Mouse (Mus musculus) forebrain, postnatal 0 days (tissue): ENCODE data around the gene Ahsa2. TPM values are rescaled to one million over a fixed set of nuclear protein-coding genes. Genes with fewer than 3 reads are reported as not detected.
"Not testable (repeated sequence)": the region's sequence is repeated elsewhere in the genome, so short reads cannot be mapped to it uniquely, and the experiment has no call there.

Experiments used
- ATAC-seq: fragments of 200-750 bp; cut with Nextera tagmentation; 2 replicates; pipeline ENCODE4 v1.8.0; 2017; ENCODE audit warnings: mild to moderate bottlenecking, moderate library complexity
- DNase-seq: peaks from one replicate; pipeline ENCODE4 v3.0.0-alpha.2; 2015
- H3K27ac ChIP-seq: fragments of 300-500 bp; sonication (generic); 2 replicates; pipeline ENCODE4 v1.5.1; 2014; ENCODE audit warnings: low read depth, mild to moderate bottlenecking, antibody characterized with exemption, low read length, moderate library complexity, mixed read lengths
- H3K27me3 ChIP-seq: fragments of 300-500 bp; sonication (generic); 2 replicates; pipeline ENCODE4 v1.6.1; 2014; ENCODE audit warnings: mild to moderate bottlenecking, low read length, mixed read lengths; ENCODE audit not compliant: insufficient read depth
- H3K36me3 ChIP-seq: fragments of 300-500 bp; sonication (generic); 2 replicates; pipeline ENCODE4 v1.6.1; 2014; ENCODE audit warnings: mild to moderate bottlenecking, moderate library complexity; ENCODE audit not compliant: insufficient read depth
- H3K4me1 ChIP-seq: fragments of 300-500 bp; sonication (generic); 2 replicates; pipeline ENCODE4 v1.6.1; 2014; ENCODE audit warnings: antibody characterized with exemption; ENCODE audit not compliant: insufficient read depth
- H3K4me2 ChIP-seq: fragments of 300-500 bp; sonication (generic); 2 replicates; pipeline ENCODE4 v1.6.1; 2014; ENCODE audit warnings: low read depth, mild to moderate bottlenecking, moderate library complexity
- H3K4me3 ChIP-seq: fragments of 300-500 bp; sonication (generic); 2 replicates; pipeline ENCODE4 v1.5.1; 2014; ENCODE audit warnings: low read depth, low read length, mixed read lengths
- H3K9ac ChIP-seq: fragments of 300-500 bp; sonication (generic); 2 replicates; pipeline ENCODE4 v1.6.1; 2014; ENCODE audit warnings: mild to moderate bottlenecking
- H3K9me3 ChIP-seq: fragments of 300-500 bp; sonication (generic); 2 replicates; pipeline ENCODE4 v1.6.1; 2016; ENCODE audit warnings: low read length
- CTCF ChIP-seq: sonication (generic); IDR thresholded peaks from 2 replicates; pipeline ENCODE4 v1.5.1; 2016; ENCODE audit warnings: antibody characterized with exemption, control low read depth, low read depth
- WGBS: fragments of 180-500 bp; shearing (Covaris S2); extraction: QIAGEN DNeasy Blood & Tissue Kit; methylation state at CpG from one replicate; pipeline ENCODE4 v1.1.7; 2014; 5-methylcytosine and 5-hydroxymethylcytosine counted together
- polyA plus RNA-seq: library from polyadenylated mRNA; unstranded; fragments of >200 nt; fragmentation: Nextera tagmentation; extraction: Ambion mirVana; gene quantifications from 2 replicates; pipeline ENCODE4 v1.2.1, GENCODE M21; 2015
- total RNA-seq: library from RNA; depleted of rRNA; stranded (reverse); fragments of >200 nt; gene quantifications from 2 replicates; pipeline ENCODE4 v1.2.3, GENCODE M21; 2014; rRNA removed

Ahsa2 gene
- total RNA-seq: 40.3 and 57.4 TPM in 2 replicates
- 55.3 and 56.8 TPM in 2 replicates for polyA plus RNA-seq

DNA sequence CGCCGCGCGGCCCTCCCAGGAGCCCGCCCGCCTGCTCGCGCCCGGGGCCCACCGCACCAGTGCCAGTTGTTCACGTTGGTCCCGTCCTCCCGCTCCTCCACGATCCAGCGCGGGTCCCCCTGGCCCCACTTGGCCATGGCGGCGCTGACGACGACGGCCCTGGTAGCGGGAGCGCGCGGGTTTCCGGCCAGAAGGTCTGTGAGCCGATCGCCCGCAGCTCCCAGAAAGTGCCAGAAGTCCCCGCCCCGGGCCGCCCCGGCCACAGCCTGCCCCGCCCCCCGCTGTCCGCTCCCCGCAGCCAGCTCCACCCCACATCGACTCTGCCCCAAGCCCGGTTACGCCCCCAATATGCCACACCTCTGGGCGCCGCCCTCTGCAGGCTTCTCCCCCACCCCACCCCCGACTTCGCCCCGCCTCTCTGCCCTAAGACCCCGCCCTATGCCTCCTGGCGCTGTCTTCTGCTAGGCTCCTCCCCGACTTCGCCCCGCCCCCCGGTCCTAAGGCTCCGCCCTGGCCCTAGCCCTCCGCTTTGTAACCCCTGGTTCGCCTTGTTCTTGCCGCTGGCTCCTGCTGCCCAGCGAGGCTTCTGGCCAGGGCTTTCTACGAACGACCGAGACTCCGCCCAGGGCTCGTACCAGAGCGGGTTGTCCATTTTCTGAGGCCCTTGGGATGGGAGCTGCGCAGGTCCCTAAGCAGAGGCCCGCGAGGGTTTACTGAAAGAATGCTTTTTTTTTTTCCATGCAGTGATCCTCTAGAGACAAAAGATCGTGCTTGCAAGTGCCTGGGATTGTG is at the start of gene Ahsa2:
TSS of gene Ahsa2 (minus strand) at position 313 of the 792 bp plus-strand sequence.
- H3K4me3 ChIP-seq: peak within 1 kb of the TSS; percentile 92
- no peak for TF ChIP-seq CTCF
- H3K4me2 ChIP-seq: peak within 1 kb of the TSS; percentile 82
- peaks cover 12% of the 10 kb centered on the region; the same call in 1 of the 2 replicates for H3K4me1 ChIP-seq
- under 1% methylated on average over 59 of the region's 66 CpGs for WGBS
- no peaks in the 10 kb centered on the region for H3K9me3 ChIP-seq
- H3K27me3 ChIP-seq: no peaks in the 10 kb centered on the region
- DNase-seq: peak; percentile 93
- peak within 1 kb of the TSS; percentile 97 for H3K27ac ChIP-seq
- peak; percentile 89 for ATAC-seq
- peaks cover 21% of the 10 kb centered on the region for H3K36me3 ChIP-seq
- peak within 1 kb of the TSS; percentile 97 for H3K9ac ChIP-seq

- no peaks in the 10 kb centered on the region for H3K4me1 ChIP-seq
- TF ChIP-seq CTCF: no peak
- H3K36me3 ChIP-seq: no peaks in the 10 kb centered on the region
- 89% methylated on average over 2 of the region's 2 CpGs for WGBS
- no peak overlapping the region for H3K27ac ChIP-seq
- no peaks in the 10 kb centered on the region for H3K27me3 ChIP-seq
- H3K9me3 ChIP-seq: no peaks in the 10 kb centered on the region
- H3K9ac ChIP-seq: no peak overlapping the region
- ATAC-seq (no peak), DNase-seq (no peak)
- no peak overlapping the region for H3K4me2 ChIP-seq
- H3K4me3 ChIP-seq: no peak overlapping the region
Measured at GRCm38 (mm10) chr11:23537446-23537845, 39.6 kb upstream of the Ahsa2 start.

- ATAC-seq: no peak
- no peak for DNase-seq
- TF ChIP-seq CTCF: no peak
- no peaks in the 10 kb centered on the region for H3K9me3 ChIP-seq
- no peak within 1 kb of the TSS for H3K4me3 ChIP-seq
- no peak within 1 kb of the TSS for H3K27ac ChIP-seq
- no peaks in the 10 kb centered on the region for H3K4me1 ChIP-seq
- no peaks in the 10 kb centered on the region for H3K27me3 ChIP-seq
- WGBS: 33% methylated on average over 5 of the region's 5 CpGs
- H3K4me2 ChIP-seq: no peak within 1 kb of the TSS
- H3K36me3 ChIP-seq: no peaks in the 10 kb centered on the region
- no peak within 1 kb of the TSS for H3K9ac ChIP-seq
Measured at GRCm38 (mm10) chr11:23520473-23521205, 22.8 kb upstream of the Ahsa2 start, which contains the start of gene 1700093K21Rik. Gene 1700093K21Rik, minus strand, starts transcription at chr11:23521155.

DNA sequence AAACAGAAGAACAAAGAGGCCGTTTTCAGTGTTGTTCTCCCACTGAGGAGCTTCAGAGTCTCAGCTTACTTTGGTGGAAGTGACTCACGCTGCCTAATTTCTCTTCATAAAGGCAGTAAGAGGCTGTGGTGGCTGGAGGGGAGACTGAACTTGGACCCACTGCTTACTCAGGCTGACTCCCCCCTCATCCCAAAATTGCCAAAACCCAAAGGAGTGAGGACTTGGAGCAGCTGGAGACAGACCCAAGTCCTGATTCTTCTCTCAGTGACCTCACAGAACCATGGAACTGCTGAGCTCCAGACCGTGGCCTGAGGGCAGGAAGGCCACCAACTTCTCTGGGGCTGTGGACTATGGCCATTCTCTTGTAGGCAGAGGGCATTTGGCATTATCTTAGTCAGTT is 21.2 kb upstream of the Ahsa2 start:
- DNase-seq (no peak), ATAC-seq (no peak)
- no peaks in the 10 kb centered on the region for H3K36me3 ChIP-seq
- H3K4me2 ChIP-seq: no peak overlapping the region
- no peak overlapping the region for H3K27ac ChIP-seq
- WGBS: 53% methylated on average over 3 of the region's 3 CpGs
- H3K9me3 ChIP-seq: no peaks in the 10 kb centered on the region
- H3K4me3 ChIP-seq: no peak overlapping the region
- H3K4me1 ChIP-seq: no peaks in the 10 kb centered on the region
- H3K27me3 ChIP-seq: no peaks in the 10 kb centered on the region
- H3K9ac ChIP-seq: no peak overlapping the region
- no peak for TF ChIP-seq CTCF

DNA sequence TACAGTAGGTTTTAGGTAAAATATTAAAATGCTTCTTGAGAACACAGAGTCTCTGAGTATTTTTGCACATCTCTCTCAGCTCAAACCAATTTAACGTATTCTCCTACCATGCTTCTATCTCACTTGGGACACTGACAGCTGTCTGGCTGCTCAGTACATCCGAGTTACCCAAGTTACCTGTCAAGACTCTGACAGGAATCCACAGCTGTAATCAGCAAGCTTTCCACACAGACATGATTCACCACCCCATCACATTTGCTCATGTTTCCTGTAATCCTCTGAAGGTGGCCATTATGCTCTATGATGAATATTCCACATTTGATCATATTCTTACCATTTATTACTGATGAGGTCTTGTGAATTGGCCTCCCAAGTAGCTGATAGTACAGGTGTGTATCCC is 17.5 kb upstream of the Ahsa2 start:
- ATAC-seq (no peak), DNase-seq (no peak)
- TF ChIP-seq CTCF: no peak
- H3K4me2 ChIP-seq: no peak overlapping the region
- no peaks in the 10 kb centered on the region for H3K4me1 ChIP-seq
- no peak overlapping the region for H3K4me3 ChIP-seq
- no peak overlapping the region for H3K9ac ChIP-seq
- no peaks in the 10 kb centered on the region for H3K36me3 ChIP-seq
- 77% methylated on average over 2 of the region's 2 CpGs for WGBS
- no peaks in the 10 kb centered on the region for H3K27me3 ChIP-seq
- no peak overlapping the region for H3K27ac ChIP-seq
- H3K9me3 ChIP-seq: no peaks in the 10 kb centered on the region

GRCm38 (mm10) chr11:23514785-23515184 is 17.0 kb upstream of the Ahsa2 start:
- WGBS: 73% methylated on average over 4 of the region's 4 CpGs

GRCm38 (mm10) chr11:23504801-23505200 is 7.0 kb upstream of the Ahsa2 start:
- DNase-seq, H3K4me3 ChIP-seq, ATAC-seq, H3K27me3 ChIP-seq, H3K27ac ChIP-seq, H3K4me1 ChIP-seq, H3K9ac ChIP-seq, H3K36me3 ChIP-seq, H3K4me2 ChIP-seq, H3K9me3 ChIP-seq: not testable (repeated sequence)
- WGBS: 80% methylated on average over 5 of the region's 5 CpGs

More at GRCm38 (mm10) chr11:23514785-23515184, 17.0 kb upstream of the Ahsa2 start:
- not testable (repeated sequence) for H3K27ac ChIP-seq, H3K9me3 ChIP-seq, H3K27me3 ChIP-seq, ATAC-seq, H3K4me1 ChIP-seq, DNase-seq, H3K4me2 ChIP-seq, H3K9ac ChIP-seq, H3K36me3 ChIP-seq, H3K4me3 ChIP-seq
